ENCODE assay signal across 13 mouse cellular contexts in genomic region chr4:154409841-154410240, GRCm38 (mm10).
A peak's percentile ranks its signal among the peaks of the same experiment; 100 is the strongest.
DNase-seq lines count a peak whose midpoint lies in the region; ATAC-seq and TF ChIP-seq lines count a peak whose summit lies in the region.
"Had no signal": no experiment of that assay in that cellular context is flagged by ENCODE, and none has a peak within 500 bp of the region (broad histone marks: within the 10 kb centered on the region; RNA-seq: fewer than 3 reads in every experiment).

No protein-coding gene starts in this region.

- 0 out of 2 replicates have a peak overlapping the region, but pooled peaks have one; percentile 4 for H3K27ac ChIP-seq in left cerebral cortex, adult 2 months
- H3K27ac ChIP-seq in ES-E14 (ENCODE audit: insufficient read depth, low read depth, low read length, poor library complexity, severe bottlenecking) = no peak overlapping the region; the same call in 1 of the 2 replicates
- H3K27ac ChIP-seq in embryonic facial prominence, embryonic 14.5 days (replicated peaks; ENCODE audit: low read depth, low read length) = no peak overlapping the region
- H3K27ac ChIP-seq in limb, embryonic 10.5 days = 0 out of 2 replicates have a peak overlapping the region, but pooled peaks have one; percentile 5
- no peak overlapping the region for H3K27ac ChIP-seq in cerebellum, adult 2 months (ENCODE audit: insufficient read depth, low read length)
- H3K27ac ChIP-seq: limb, embryonic 12.5 days had no signal

- no peak for TF ChIP-seq CTCF in left cerebral cortex, adult 2 months (IDR thresholded peaks at IDR 0.05)
- TF ChIP-seq CTCF in cerebellum, adult 2 months (IDR thresholded peaks at IDR 0.05; ENCODE audit: borderline replicate concordance, insufficient read depth, low read depth, low read length) = no peak

- DNase-seq in left cerebral cortex, adult 2 months (ENCODE audit: extremely low spot score in 1 of 2, low spot score in 2 of 2) = no peak
- DNase-seq in left cerebral cortex, postnatal 4 days = no peak
- no peak for DNase-seq in ES-E14 (ENCODE audit: low read depth, low spot score)
- DNase-seq in embryonic facial prominence, embryonic 14.5 days (ENCODE audit: low spot score) = no peak
- no peak for DNase-seq in limb, embryonic 10.5 days (ENCODE audit: low spot score)
- no peak for DNase-seq in adrenal gland, adult 18-20 months (ENCODE audit: low spot score in 2 of 2)
- no peak for DNase-seq in cerebellum, adult 2 months
- no peak for DNase-seq in heart, adult 18-20 months
- DNase-seq: heart, adult 11 months; kidney, adult 11 months; lung, adult 2 months had no signal

- 0 out of 2 replicates have a peak, but pooled peaks have one; percentile 5 for ATAC-seq in embryonic facial prominence, embryonic 14.5 days (ENCODE audit: low read depth)

- H3K27me3 ChIP-seq in embryonic facial prominence, embryonic 14.5 days (replicated peaks; ENCODE audit: control insufficient read depth, insufficient read depth, low read length) = 0 out of 2 replicates have a peak, but pooled peaks cover 12% of the 10 kb centered on the region
- peaks cover 28% of the 10 kb centered on the region; the same call in 1 of the 2 replicates for H3K27me3 ChIP-seq in limb, embryonic 10.5 days (ENCODE audit: low read depth, poor library complexity, severe bottlenecking)
- H3K27me3 ChIP-seq in cerebellum, adult 2 months (ENCODE audit: control insufficient read depth, insufficient read depth, low read length) = no peaks in the 10 kb centered on the region
- H3K27me3 ChIP-seq: CH12.LX had no signal

- H3K4me3 ChIP-seq in left cerebral cortex, adult 2 months = no peak overlapping the region
- H3K4me3 ChIP-seq in ES-E14 (ENCODE audit: insufficient read depth in 1 of 2, low read depth in 1 of 2, low read length in 2 of 2, poor library complexity in 1 of 2, severe bottlenecking in 1 of 2) = peak overlapping the region in 1 of 2 experiments; percentile 20; a peak in 2 of 4 replicates
- H3K4me3 ChIP-seq in embryonic facial prominence, embryonic 14.5 days (ENCODE audit: low read depth, low read length) = no peak overlapping the region
- no peak overlapping the region for H3K4me3 ChIP-seq in limb, embryonic 10.5 days
- H3K4me3 ChIP-seq in cerebellum, adult 2 months (replicated peaks; ENCODE audit: insufficient read depth, low read depth, low read length) = no peak overlapping the region
- H3K4me3 ChIP-seq: limb, embryonic 12.5 days had no signal

- peaks cover 0 to 18% of the 10 kb centered on the region in 2 experiments; a peak in 3 of 4 replicates for H3K4me1 ChIP-seq in ES-E14 (ENCODE audit: control insufficient read depth in 2 of 2, insufficient read depth in 2 of 2, low read length in 2 of 2, poor library complexity in 1 of 2)
- H3K4me1 ChIP-seq in embryonic facial prominence, embryonic 14.5 days (ENCODE audit: control insufficient read depth, insufficient read depth, low read length) = peaks cover 26% of the 10 kb centered on the region
- peaks cover 78% of the 10 kb centered on the region for H3K4me1 ChIP-seq in limb, embryonic 10.5 days
- H3K4me1 ChIP-seq in cerebellum, adult 2 months (ENCODE audit: control insufficient read depth, insufficient read depth, low read length) = no peaks in the 10 kb centered on the region

- in situ Hi-C loops in ES-E14 (cut with MboI; ENCODE audit: low sequenced_read_pairs in 2 of 2, unreplicated experiment in 2 of 2) = no loop called here

- peak overlapping the region; percentile 43 for H3K9ac ChIP-seq in ES-E14 (ENCODE audit: insufficient read depth, low read depth, low read length, poor library complexity, severe bottlenecking)
- H3K9ac ChIP-seq in embryonic facial prominence, embryonic 14.5 days (ENCODE audit: low read depth, low read length) = no peak overlapping the region
- H3K9ac ChIP-seq: limb, embryonic 12.5 days had no signal

- intact Hi-C loops in left cerebral cortex, adult 2 months (cut with DNase I) = no loop called here
- intact Hi-C loops in left cerebral cortex, postnatal 4 days (cut with DNase I) = no loop called here

- no peaks in the 10 kb centered on the region for H3K9me3 ChIP-seq in ES-E14 (ENCODE audit: control insufficient read depth, insufficient read depth, low read depth, low read length)
- no peaks in the 10 kb centered on the region for H3K9me3 ChIP-seq in embryonic facial prominence, embryonic 14.5 days (ENCODE audit: control insufficient read depth, low read length)
- H3K9me3 ChIP-seq in limb, embryonic 10.5 days (replicated peaks) = no peaks in the 10 kb centered on the region
- H3K9me3 ChIP-seq: limb, embryonic 12.5 days had no signal

- 62% methylated on average over 10 of the region's 10 CpGs for WGBS in embryonic facial prominence, embryonic 14.5 days
- WGBS in limb, embryonic 10.5 days = 73% methylated on average over 10 of the region's 10 CpGs
- 72% methylated on average over 10 of the region's 10 CpGs for WGBS in cerebellum, adult 2 months

- no peak for TF ChIP-seq POLR2A in cerebellum, adult 2 months (IDR thresholded peaks at IDR 0.05; ENCODE audit: borderline replicate concordance, insufficient read depth, low read length)

- H3K36me3 ChIP-seq in ES-E14 (ENCODE audit: control insufficient read depth, insufficient read depth, low read length, poor library complexity, severe bottlenecking) = no peaks in the 10 kb centered on the region
- H3K36me3 ChIP-seq in embryonic facial prominence, embryonic 14.5 days (ENCODE audit: control insufficient read depth, insufficient read depth, low read length) = no peaks in the 10 kb centered on the region
- peaks cover 13% of the 10 kb centered on the region; the same call in 1 of the 2 replicates for H3K36me3 ChIP-seq in limb, embryonic 10.5 days
- H3K36me3 ChIP-seq: limb, embryonic 12.5 days had no signal

- H3K4me2 ChIP-seq in embryonic facial prominence, embryonic 14.5 days (ENCODE audit: low read depth, low read length) = peak overlapping the region; percentile 29
- H3K4me2 ChIP-seq: limb, embryonic 12.5 days had no signal

TF ChIP-seq in ES-E14, 5 proteins besides CTCF, POLR2A, EP300 and RAD21:
- TF ChIP-seq ZNF384 (IDR thresholded peaks at IDR 0.05; ENCODE audit: low read depth, low read length) = no peak
- no peak for TF ChIP-seq HCFC1 (IDR thresholded peaks at IDR 0.05; ENCODE audit: borderline replicate concordance, insufficient read depth, low read length)
- no peak for TF ChIP-seq CHD2 (IDR thresholded peaks at IDR 0.05; ENCODE audit: low read depth, low read length)
- TF ChIP-seq MAFK (IDR thresholded peaks at IDR 0.05; ENCODE audit: insufficient read depth, low read depth, low read length) = no peak
- TF ChIP-seq ZC3H11A (IDR thresholded peaks at IDR 0.05; ENCODE audit: borderline replicate concordance, low read depth, low read length) = no peak
TF ChIP-seq in ES-E14: peak in this region for 0.

Comparison
In these comparisons a context has a peak if more than half of its experiments do, and no peak if none do; other contexts are left out.
1. H3K27ac ChIP-seq: peak in left cerebral cortex, adult 2 months (single experiment) and limb, embryonic 10.5 days (single experiment); none in ES-E14 (single experiment), embryonic facial prominence, embryonic 14.5 days (single experiment) and cerebellum, adult 2 months (single experiment).